Mouse (Mus musculus): ENCODE measurements at regions not wholly inside any gene's neighbourhood (a gene's known extent, or its start where the extent isn't known, plus 50 kb on each side); places are given as distances from the start of the nearest gene placed in this dataset.

- no peak for DNase-seq (ENCODE audit: low read depth in 2 of 2, low spot score in 2 of 2)
Measured at GRCm38 (mm10) chr12:12645183-12645582, 296.5 kb downstream of the Mycn start.

GRCm38 (mm10) chr12:12643247-12643963, 298.3 kb downstream of the Mycn start:
- DNase-seq (ENCODE audit: low read depth in 2 of 2, low spot score in 2 of 2), result no peak

GRCm38 (mm10) chr12:12635308-12635707, 306.4 kb downstream of the Mycn start:
- DNase-seq (ENCODE audit: low read depth in 2 of 2, low spot score in 2 of 2), result no peak

GRCm38 (mm10) chr12:12627597-12627996, 314.1 kb downstream of the Mycn start:
- no peak for DNase-seq (ENCODE audit: low read depth in 2 of 2, low spot score in 2 of 2)

GRCm38 (mm10) chr12:12625788-12626187, 315.9 kb downstream of the Mycn start:
- DNase-seq (ENCODE audit: low read depth in 2 of 2, low spot score in 2 of 2), result no peak

- peak in 1 of 2 experiments; percentile 12 for DNase-seq (ENCODE audit: low read depth in 2 of 2, low spot score in 2 of 2)
Measured at GRCm38 (mm10) chr12:12622712-12623292, 318.9 kb downstream of the Mycn start.

- DNase-seq (ENCODE audit: low read depth in 2 of 2, low spot score in 2 of 2), result no peak
Measured at GRCm38 (mm10) chr12:12621506-12621905, 320.2 kb downstream of the Mycn start.

- no peak for DNase-seq (ENCODE audit: low read depth in 2 of 2, low spot score in 2 of 2)
Measured at GRCm38 (mm10) chr12:12620316-12620715, 321.4 kb downstream of the Mycn start.

- DNase-seq (ENCODE audit: low read depth in 2 of 2, low spot score in 2 of 2), result no peak
Measured at GRCm38 (mm10) chr12:12619431-12619830, 322.3 kb downstream of the Mycn start.

GRCm38 (mm10) chr12:12612520-12612919, 329.2 kb downstream of the Mycn start:
- DNase-seq (ENCODE audit: low read depth in 2 of 2, low spot score in 2 of 2), result no peak

- DNase-seq (ENCODE audit: low read depth in 2 of 2, low spot score in 2 of 2), result no peak
Measured at GRCm38 (mm10) chr12:12610861-12611260, 330.9 kb downstream of the Mycn start.

GRCm38 (mm10) chr12:12607995-12608394, 333.7 kb downstream of the Mycn start:
- no peak for DNase-seq (ENCODE audit: low read depth in 2 of 2, low spot score in 2 of 2)

- DNase-seq (ENCODE audit: low read depth in 2 of 2, low spot score in 2 of 2), result no peak
Measured at GRCm38 (mm10) chr12:12606911-12607310, 334.8 kb downstream of the Mycn start.

GRCm38 (mm10) chr12:12605495-12605894, 336.2 kb downstream of the Mycn start:
- DNase-seq (ENCODE audit: low read depth in 2 of 2, low spot score in 2 of 2), result no peak

GRCm38 (mm10) chr12:12601362-12601761, 339.4 kb downstream of the Fam49a start:
- no peak for DNase-seq (ENCODE audit: low read depth in 2 of 2, low spot score in 2 of 2)

GRCm38 (mm10) chr12:12595399-12595798, 333.5 kb downstream of the Fam49a start:
- DNase-seq (ENCODE audit: low read depth in 2 of 2, low spot score in 2 of 2), result no peak

GRCm38 (mm10) chr12:12594567-12594966, 332.6 kb downstream of the Fam49a start:
- no peak for DNase-seq (ENCODE audit: low read depth in 2 of 2, low spot score in 2 of 2)

GRCm38 (mm10) chr12:12593343-12593742, 331.4 kb downstream of the Fam49a start:
- DNase-seq (ENCODE audit: low read depth in 2 of 2, low spot score in 2 of 2), result no peak

GRCm38 (mm10) chr12:12590753-12591291, 328.9 kb downstream of the Fam49a start:
- no peak for DNase-seq (ENCODE audit: low read depth in 2 of 2, low spot score in 2 of 2)

GRCm38 (mm10) chr12:12588771-12589370, 326.9 kb downstream of the Fam49a start:
- no peak for DNase-seq (ENCODE audit: low read depth in 2 of 2, low spot score in 2 of 2)

- no peak for DNase-seq (ENCODE audit: low read depth in 2 of 2, low spot score in 2 of 2)
Measured at GRCm38 (mm10) chr12:12586436-12586835, 324.5 kb downstream of the Fam49a start.
